Mouse (Mus musculus): ENCODE data around the gene Rnf207.

DNA sequence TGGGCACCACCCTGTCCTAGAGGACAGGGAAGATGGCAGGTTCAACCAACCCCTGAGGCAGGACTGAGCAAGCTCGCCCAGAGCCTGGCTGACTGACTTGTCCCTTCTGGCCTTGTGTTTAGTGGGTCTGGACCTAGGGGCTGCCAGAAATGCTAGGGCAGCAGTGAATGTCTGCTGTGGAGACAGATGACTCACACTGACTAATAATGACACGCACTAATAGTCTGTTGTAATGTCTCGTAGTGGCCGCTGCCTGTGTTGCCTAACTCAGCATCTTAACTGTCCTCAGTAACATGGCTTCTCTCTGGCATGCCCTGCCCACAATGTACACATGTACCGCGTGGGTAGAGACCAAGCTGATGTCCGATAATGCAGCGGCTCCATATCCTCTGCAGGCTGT, 58.3 kb downstream of the Rnf207 start:
- TF ChIP-seq POLR2A (IDR thresholded peaks at IDR 0.05; ENCODE audit: control insufficient read depth, low read depth, low read length), result no peak
- TF ChIP-seq CTCF (IDR thresholded peaks at IDR 0.05; ENCODE audit: control insufficient read depth, insufficient read depth, insufficient replicate concordance, low read depth, low read length), result no peak
